Mouse (Mus musculus) erythroblast, embryonic 14.5 days (primary cell): Measurements from ENCODE around the gene Dnajc7.

Experiments used
- GATA1 ChIP-seq: IDR thresholded peaks from 2 replicates; pipeline ENCODE4 v1.6.1; 2012; ENCODE audit warnings: low read length, inconsistent platforms, mixed read lengths
- TAL1 ChIP-seq: IDR thresholded peaks from 3 replicates; pipeline ENCODE4 v1.6.1; 2012; ENCODE audit warnings: low read length, inconsistent platforms, mixed read lengths

GRCm38 (mm10) chr11:100603155-100603554 is 16.8 kb downstream of the Dnajc7 start:
- TF ChIP-seq TAL1 = no peak
- no peak for TF ChIP-seq GATA1
